Mouse (Mus musculus): ENCODE measurements around the gene Lrrc66. TPM values are rescaled to one million over a fixed set of nuclear protein-coding genes. Genes with fewer than 3 reads are reported as not detected.

Lrrc66 gene
- total RNA-seq, 2 experiments from 2014 or later = not detected

- H3K27ac ChIP-seq = no peak overlapping the region
- intact Hi-C loops (cut with DNase I) = loop anchor here (5.0 kb wide), 1 partner anchor 759 kb away; no protein-coding TSS in a partner anchor
- H3K4me3 ChIP-seq = no peak overlapping the region
- no peak for DNase-seq (ENCODE audit: extremely low spot score in 1 of 2, low spot score in 2 of 2)
- no peak for TF ChIP-seq CTCF (IDR thresholded peaks at IDR 0.05)
These were observed 8.7 kb upstream of the Lrrc66 start for GRCm38 (mm10) chr5:73641058-73641457.

- intact Hi-C loops (cut with DNase I) = loop anchor here (1.0 to 5.0 kb wide), 2 partner anchors 145 to 206 kb away; no protein-coding TSS in a partner anchor
- peak; percentile 67 for TF ChIP-seq CTCF (IDR thresholded peaks at IDR 0.05)
- Histone ChIP-seq H3K27ac (no peak overlapping the region; the same call in 1 of the 2 replicates), H3K4me3 (no peak overlapping the region)
- no peak for DNase-seq (ENCODE audit: extremely low spot score in 1 of 2, low spot score in 2 of 2)
These were observed 5.2 kb upstream of the Lrrc66 start for GRCm38 (mm10) chr5:73637337-73638107.

- peak; percentile 96 for TF ChIP-seq CTCF (IDR thresholded peaks at IDR 0.05)
- intact Hi-C loops (cut with DNase I) = loop anchor here (1.0 to 2.0 kb wide), 2 partner anchors 92 to 202 kb away; no protein-coding TSS in a partner anchor
- no peak overlapping the region for H3K27ac ChIP-seq
These were observed 815 bp upstream of the Lrrc66 start for GRCm38 (mm10) chr5:73633141-73633540.

DNA sequence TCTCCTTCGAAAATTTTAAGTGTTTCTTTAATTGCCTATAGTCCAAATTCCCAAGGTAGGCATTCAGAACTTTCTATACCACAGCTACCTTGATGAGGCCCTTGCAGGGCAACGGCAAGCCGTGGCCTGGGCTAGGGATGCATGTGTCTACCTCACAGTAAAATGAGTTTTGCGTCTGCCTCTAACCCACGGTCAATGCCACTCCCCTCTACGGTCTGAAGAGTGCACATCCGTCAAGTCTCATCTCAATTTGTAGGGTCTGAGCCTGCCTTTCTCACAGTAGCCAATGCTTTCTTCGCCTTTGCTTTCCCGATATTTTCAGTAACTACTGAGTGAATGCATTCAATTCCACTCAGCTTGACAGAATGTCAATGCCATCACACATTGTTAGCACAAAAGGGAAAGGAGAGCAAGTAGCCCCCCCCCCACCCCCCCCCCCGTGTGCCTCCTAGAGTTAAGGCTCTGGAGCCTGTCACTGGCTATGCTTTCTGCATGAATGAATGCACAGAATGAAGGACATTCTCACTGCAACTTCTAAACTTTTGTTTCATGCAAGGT, 1.2 kb downstream of the Lrrc66 start:
- no peak for TF ChIP-seq CTCF (IDR thresholded peaks at IDR 0.05)
- Histone ChIP-seq H3K4me3 (no peak overlapping the region), H3K27ac (no peak overlapping the region)
- DNase-seq (ENCODE audit: extremely low spot score in 1 of 2, low spot score in 2 of 2) = no peak
- intact Hi-C loops (cut with DNase I) = no loop called here

More at GRCm38 (mm10) chr5:73633141-73633540, 815 bp upstream of the Lrrc66 start:
- peak; percentile 72 to 84 for DNase-seq (ENCODE audit: extremely low spot score in 1 of 2, low spot score in 2 of 2)
- no peak overlapping the region for H3K4me3 ChIP-seq

DNA sequence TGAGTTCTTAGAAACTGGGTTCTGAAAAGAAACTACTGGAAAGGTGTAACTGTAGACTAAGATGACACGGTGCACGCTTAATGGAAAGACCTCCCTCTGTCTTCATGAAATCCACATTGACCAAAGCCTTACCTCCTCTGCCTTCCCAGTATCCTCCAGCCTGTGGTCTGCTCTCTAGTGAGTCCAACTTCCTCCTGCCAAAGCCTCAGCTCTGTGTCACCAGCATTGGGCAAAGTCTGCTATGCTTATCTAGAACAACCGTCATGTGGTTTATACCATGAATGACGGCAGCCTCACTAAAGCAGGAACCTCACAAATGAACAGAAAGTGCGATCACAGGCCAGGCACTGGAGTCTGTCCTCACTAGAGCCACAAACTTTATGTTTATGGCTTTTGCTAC, 2.2 kb downstream of the Lrrc66 start:
- intact Hi-C loops (cut with DNase I) = no loop called here
- Histone ChIP-seq H3K27ac (no peak overlapping the region), H3K4me3 (no peak overlapping the region)
- no peak for DNase-seq (ENCODE audit: extremely low spot score in 1 of 2, low spot score in 2 of 2)
- no peak for TF ChIP-seq CTCF (IDR thresholded peaks at IDR 0.05)

GRCm38 (mm10) chr5:73627991-73628390, 4.3 kb downstream of the Lrrc66 start:
- no peak overlapping the region for H3K4me3 ChIP-seq
- no peak for DNase-seq (ENCODE audit: extremely low spot score in 1 of 2, low spot score in 2 of 2)
- no peak overlapping the region for H3K27ac ChIP-seq
- no peak for TF ChIP-seq CTCF (IDR thresholded peaks at IDR 0.05)
- intact Hi-C loops (cut with DNase I) = no loop called here

- intact Hi-C loops (cut with DNase I) = no loop called here
- H3K4me3 ChIP-seq = no peak overlapping the region
- no peak for TF ChIP-seq CTCF (IDR thresholded peaks at IDR 0.05)
- H3K27ac ChIP-seq = no peak overlapping the region
- DNase-seq (ENCODE audit: extremely low spot score in 1 of 2, low spot score in 2 of 2) = no peak
These were observed 4.8 kb downstream of the Lrrc66 start for GRCm38 (mm10) chr5:73627559-73627958.

DNA sequence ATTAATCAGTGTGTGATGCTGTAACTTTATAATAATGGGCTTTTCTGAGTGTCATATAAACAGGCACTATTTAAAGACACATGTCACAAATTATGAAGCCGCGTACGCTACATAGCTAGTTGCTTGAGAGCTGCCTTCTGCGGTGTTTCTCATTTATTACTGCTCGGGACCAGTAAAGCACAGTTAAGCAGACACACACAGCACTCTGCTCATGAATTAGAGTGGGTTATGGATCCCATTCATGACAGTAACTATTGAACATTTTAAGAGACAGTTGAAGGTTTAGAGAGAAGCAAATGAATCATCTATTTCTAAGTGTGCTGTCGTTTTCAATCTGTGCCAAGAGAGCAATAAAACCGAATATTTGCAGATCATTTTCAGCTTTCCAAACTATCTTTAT, 5.5 kb downstream of the Lrrc66 start:
- intact Hi-C loops (cut with DNase I) = no loop called here
- no peak for DNase-seq (ENCODE audit: extremely low spot score in 1 of 2, low spot score in 2 of 2)
- no peak overlapping the region for H3K27ac ChIP-seq
- TF ChIP-seq CTCF (IDR thresholded peaks at IDR 0.05) = no peak
- H3K4me3 ChIP-seq = no peak overlapping the region

- TF ChIP-seq CTCF (IDR thresholded peaks at IDR 0.05) = no peak
- intact Hi-C loops (cut with DNase I) = no loop called here
- no peak for DNase-seq (ENCODE audit: extremely low spot score in 1 of 2, low spot score in 2 of 2)
- no peak overlapping the region for H3K4me3 ChIP-seq
- no peak overlapping the region for H3K27ac ChIP-seq
These were observed 6.8 kb downstream of the Lrrc66 start for GRCm38 (mm10) chr5:73625505-73625904.

GRCm38 (mm10) chr5:73618969-73619368, 13.4 kb downstream of the Lrrc66 start:
- H3K27ac ChIP-seq = no peak overlapping the region
- no peak for DNase-seq (ENCODE audit: extremely low spot score in 1 of 2, low spot score in 2 of 2)
- H3K4me3 ChIP-seq = no peak overlapping the region
- TF ChIP-seq CTCF (IDR thresholded peaks at IDR 0.05) = no peak
- intact Hi-C loops (cut with DNase I) = no loop called here

GRCm38 (mm10) chr5:73615211-73615610, 17.1 kb downstream of the Lrrc66 start:
- DNase-seq (ENCODE audit: extremely low spot score in 1 of 2, low spot score in 2 of 2) = no peak
- Histone ChIP-seq H3K4me3 (no peak overlapping the region), H3K27ac (no peak overlapping the region)
- TF ChIP-seq CTCF (IDR thresholded peaks at IDR 0.05) = no peak
- intact Hi-C loops (cut with DNase I) = no loop called here

DNA sequence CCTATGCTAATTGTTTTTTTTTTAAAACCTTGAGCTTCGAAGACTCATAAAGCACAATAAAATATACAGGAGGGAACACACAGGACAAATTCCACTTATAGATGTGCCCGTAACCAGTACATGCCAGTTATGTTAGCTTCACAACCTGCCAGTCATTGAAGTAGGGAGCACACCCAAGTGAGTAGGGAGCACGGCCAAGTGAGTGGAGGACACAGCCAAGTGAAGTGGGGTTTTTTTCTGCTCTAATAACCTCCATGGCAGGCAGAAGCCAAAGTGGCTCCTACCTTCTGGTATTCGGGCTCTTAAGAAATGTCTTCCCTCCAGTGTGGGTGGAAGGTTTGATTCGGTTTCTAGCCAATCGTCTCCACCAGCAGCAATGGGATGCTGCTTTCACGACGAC, 19.0 kb downstream of the Lrrc66 start:
- intact Hi-C loops (cut with DNase I) = no loop called here
- no peak for DNase-seq (ENCODE audit: extremely low spot score in 1 of 2, low spot score in 2 of 2)
- no peak overlapping the region for H3K27ac ChIP-seq
- no peak overlapping the region for H3K4me3 ChIP-seq
- TF ChIP-seq CTCF (IDR thresholded peaks at IDR 0.05) = no peak

All from left cerebral cortex, adult 2 months (tissue).